Mouse (Mus musculus) intestine, embryonic 14.5 days (tissue): ENCODE measurements at regions not wholly inside any gene's neighbourhood (a gene's known extent, or its start where the extent isn't known, plus 50 kb on each side); places are given as distances from the start of the nearest gene placed in this dataset.

ENCODE experiments used
- ATAC-seq: fragments of 200-750 bp; cut with Nextera tagmentation; replicated peaks from 2 replicates; pipeline ENCODE4 v1.8.0; 2017; ENCODE audit warnings: low read depth, moderate number of reproducible peaks, moderate TSS enrichment, moderate library complexity; ENCODE audit not compliant: low FRiP score, low TSS enrichment
- DNase-seq: peaks from one replicate; pipeline ENCODE4 v3.0.0-alpha.2; 2018; ENCODE audit warnings: low spot score
- H3K27ac ChIP-seq: fragments of 300-500 bp; sonication (generic); 2 replicates; pipeline ENCODE4 v1.5.1; 2014; ENCODE audit warnings: low read depth, mild to moderate bottlenecking, control low read depth
- H3K27me3 ChIP-seq: fragments of 300-500 bp; sonication (generic); replicated peaks from 2 replicates; pipeline ENCODE4 v1.6.1; 2014; ENCODE audit warnings: low read length, control low read depth; ENCODE audit not compliant: control insufficient read depth, insufficient read depth
- H3K36me3 ChIP-seq: fragments of 300-500 bp; sonication (generic); 2 replicates; pipeline ENCODE4 v1.6.1; 2014; ENCODE audit warnings: low read length, control low read depth; ENCODE audit not compliant: control insufficient read depth, insufficient read depth
- H3K4me1 ChIP-seq: fragments of 300-500 bp; sonication (generic); replicated peaks from 2 replicates; pipeline ENCODE4 v1.6.1; 2014; ENCODE audit warnings: low read length, control low read depth, mixed read lengths; ENCODE audit not compliant: control insufficient read depth, insufficient read depth
- H3K4me2 ChIP-seq: fragments of 300-500 bp; sonication (generic); 2 replicates; pipeline ENCODE4 v1.6.1; 2014; ENCODE audit warnings: low read length
- H3K4me3 ChIP-seq: fragments of 300-500 bp; sonication (generic); 2 replicates; pipeline ENCODE4 v1.5.1; 2014; ENCODE audit warnings: low read depth, low read length, control low read depth, mixed read lengths
- H3K9ac ChIP-seq: fragments of 300-500 bp; sonication (generic); 2 replicates; pipeline ENCODE4 v1.6.1; 2014; ENCODE audit warnings: mild to moderate bottlenecking, low read length
- H3K9me3 ChIP-seq: fragments of 300-500 bp; sonication (generic); 2 replicates; pipeline ENCODE4 v1.6.1; 2016; ENCODE audit warnings: low read length, control low read depth; ENCODE audit not compliant: control insufficient read depth
- WGBS: fragments of 180-500 bp; shearing (Covaris S2); extraction: QIAGEN DNeasy Blood & Tissue Kit; methylation state at CpG from one replicate; pipeline ENCODE4 v1.1.7; 2014; 5-methylcytosine and 5-hydroxymethylcytosine counted together

DNA sequence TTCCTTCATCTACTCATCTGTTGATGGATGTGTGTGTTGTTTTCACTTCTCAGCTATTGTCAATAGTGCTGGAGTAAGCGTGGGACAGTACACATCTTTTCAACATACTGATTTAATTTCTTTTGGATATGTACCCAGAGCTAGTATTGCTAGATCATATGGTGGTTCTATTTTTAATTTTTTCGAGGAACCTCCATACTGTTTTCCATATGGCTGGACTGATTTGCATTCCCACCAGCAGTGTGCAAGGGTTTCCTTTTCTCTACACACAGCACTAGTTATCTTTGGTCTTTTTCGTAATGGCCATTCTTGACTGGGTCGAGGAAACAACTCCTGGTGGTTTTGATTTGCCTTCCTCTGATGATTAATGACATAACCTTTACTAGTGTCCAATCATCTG, 943.0 kb downstream of the Gsdmc2 start:
- ATAC-seq (no peak), DNase-seq (no peak)
- Histone ChIP-seq H3K36me3 (no peaks in the 10 kb centered on the region), H3K4me2 (no peak overlapping the region), H3K4me1 (peaks cover 12% of the 10 kb centered on the region), H3K4me3 (no peak overlapping the region), H3K27me3 (no peaks in the 10 kb centered on the region), H3K27ac (no peak overlapping the region), H3K9me3 (no peaks in the 10 kb centered on the region), H3K9ac (no peak overlapping the region)
- WGBS: 81% methylated on average over 4 of the region's 4 CpGs

DNA sequence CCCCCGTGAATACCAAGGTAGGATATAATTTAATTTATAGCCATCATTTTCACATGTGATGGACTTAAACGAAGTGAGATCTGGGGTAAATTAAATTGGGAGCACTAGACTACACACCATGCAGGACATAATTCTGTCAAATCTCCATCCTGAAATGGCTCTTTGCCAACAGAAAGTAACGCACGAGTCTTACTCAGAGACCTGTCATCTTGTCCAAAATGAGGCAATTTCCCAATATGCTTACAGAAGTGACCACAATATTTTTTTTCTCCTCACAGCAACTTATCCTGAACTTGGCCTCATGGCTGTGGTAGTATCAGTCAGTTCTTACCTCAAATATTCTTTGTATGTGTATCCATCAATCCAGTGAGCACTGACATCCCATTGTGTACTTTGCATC, 955.2 kb downstream of the Gsdmc2 start:
- Histone ChIP-seq H3K4me3 (no peak overlapping the region), H3K27me3 (no peaks in the 10 kb centered on the region), H3K4me2 (no peak overlapping the region), H3K9ac (no peak overlapping the region), H3K36me3 (no peaks in the 10 kb centered on the region), H3K4me1 (no peaks in the 10 kb centered on the region), H3K27ac (no peak overlapping the region), H3K9me3 (no peaks in the 10 kb centered on the region)
- ATAC-seq (no peak), DNase-seq (no peak)
- WGBS: 79% methylated on average over 4 of the region's 4 CpGs

DNA sequence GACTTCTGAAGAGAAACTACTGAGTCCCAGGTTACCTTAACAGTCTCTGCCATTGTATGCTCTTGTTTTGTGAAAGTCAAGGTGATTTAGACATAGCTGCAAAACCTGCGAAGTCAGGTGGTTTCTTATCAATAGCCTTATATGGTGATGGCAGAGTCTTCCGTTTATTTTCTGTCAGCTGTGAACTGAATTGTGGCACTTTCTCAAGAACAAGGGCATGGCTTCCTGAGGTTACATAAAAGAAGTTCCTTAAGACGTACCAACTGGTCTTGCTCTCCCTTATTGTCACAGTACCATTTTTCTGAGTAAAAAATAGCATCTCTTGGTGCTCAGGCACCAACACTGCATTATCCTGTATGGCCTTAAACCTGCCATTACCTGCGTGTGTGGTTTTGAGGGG, 959.6 kb downstream of the Gsdmc2 start:
- H3K4me1 ChIP-seq: no peaks in the 10 kb centered on the region
- H3K27me3 ChIP-seq: no peaks in the 10 kb centered on the region
- DNase-seq (no peak), ATAC-seq (no peak)
- H3K9ac ChIP-seq: no peak overlapping the region
- H3K36me3 ChIP-seq: no peaks in the 10 kb centered on the region
- no peak overlapping the region for H3K4me3 ChIP-seq
- 68% methylated on average over 4 of the region's 4 CpGs for WGBS
- H3K4me2 ChIP-seq: no peak overlapping the region
- no peak overlapping the region for H3K27ac ChIP-seq
- no peaks in the 10 kb centered on the region for H3K9me3 ChIP-seq

DNA sequence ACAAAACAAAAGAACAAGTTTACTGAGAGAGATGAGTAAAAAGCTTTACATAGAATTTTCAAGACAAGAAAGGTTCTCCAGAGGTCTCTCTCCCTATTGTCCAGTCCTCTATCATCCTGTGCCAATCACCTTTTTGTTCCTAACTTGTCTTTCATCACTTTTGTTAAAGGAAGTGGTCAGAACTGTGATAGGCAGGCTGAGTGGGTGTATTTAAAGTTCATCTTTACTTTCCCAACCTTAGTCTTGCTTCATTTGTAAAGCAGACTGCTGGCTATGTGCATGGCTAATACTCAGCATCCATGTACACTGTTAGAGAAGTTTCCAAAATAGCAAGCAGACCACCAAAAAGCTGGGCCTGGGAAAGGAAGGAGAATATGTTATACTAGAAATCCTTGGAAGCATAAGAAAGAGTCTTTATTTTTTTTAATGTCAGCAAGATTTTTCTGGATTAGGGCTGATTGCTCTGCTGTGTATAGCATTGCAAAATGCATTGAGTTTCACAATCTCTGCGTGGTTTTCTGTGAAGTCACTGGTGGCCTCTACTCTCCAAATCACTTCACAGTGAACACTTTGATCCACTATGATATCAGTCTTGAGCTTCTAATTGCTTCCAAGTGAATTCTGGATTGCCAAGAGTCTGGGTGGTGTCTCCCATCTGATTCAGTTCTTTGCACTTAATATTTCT, 973.8 kb downstream of the Gsdmc2 start:
- Histone ChIP-seq H3K4me1 (no peaks in the 10 kb centered on the region), H3K4me2 (no peak overlapping the region), H3K27ac (no peak overlapping the region), H3K9ac (no peak overlapping the region), H3K27me3 (no peaks in the 10 kb centered on the region), H3K36me3 (no peaks in the 10 kb centered on the region), H3K4me3 (no peak overlapping the region), H3K9me3 (no peaks in the 10 kb centered on the region)
- DNase-seq: no peak
- no peak for ATAC-seq
- 91% methylated on average over 1 of the region's 1 CpGs for WGBS

DNA sequence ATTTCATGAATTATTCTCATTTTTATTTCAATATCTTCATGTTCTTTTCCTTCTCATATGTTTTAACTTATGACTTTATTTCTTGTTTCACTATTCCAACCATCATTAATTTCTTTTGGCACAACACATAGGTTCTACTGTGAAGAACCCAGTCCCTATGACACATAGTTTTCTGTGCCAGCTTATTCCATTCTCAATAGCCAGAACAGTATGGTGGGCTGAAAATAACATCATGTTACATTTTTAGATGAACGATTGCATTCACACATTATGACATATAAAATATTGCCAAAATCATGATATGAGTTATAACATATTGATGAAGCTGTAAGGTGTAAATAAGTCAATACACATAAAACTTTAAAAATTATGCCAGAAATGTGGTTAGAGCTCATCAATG, 982.4 kb downstream of the Gsdmc2 start:
- Histone ChIP-seq H3K9ac (no peak overlapping the region), H3K4me1 (no peaks in the 10 kb centered on the region), H3K27me3 (no peaks in the 10 kb centered on the region), H3K9me3 (no peaks in the 10 kb centered on the region), H3K4me2 (no peak overlapping the region), H3K36me3 (no peaks in the 10 kb centered on the region), H3K4me3 (no peak overlapping the region), H3K27ac (no peak overlapping the region)
- DNase-seq: no peak
- ATAC-seq: no peak
- WGBS: 86% methylated on average over 1 of the region's 1 CpGs

DNA sequence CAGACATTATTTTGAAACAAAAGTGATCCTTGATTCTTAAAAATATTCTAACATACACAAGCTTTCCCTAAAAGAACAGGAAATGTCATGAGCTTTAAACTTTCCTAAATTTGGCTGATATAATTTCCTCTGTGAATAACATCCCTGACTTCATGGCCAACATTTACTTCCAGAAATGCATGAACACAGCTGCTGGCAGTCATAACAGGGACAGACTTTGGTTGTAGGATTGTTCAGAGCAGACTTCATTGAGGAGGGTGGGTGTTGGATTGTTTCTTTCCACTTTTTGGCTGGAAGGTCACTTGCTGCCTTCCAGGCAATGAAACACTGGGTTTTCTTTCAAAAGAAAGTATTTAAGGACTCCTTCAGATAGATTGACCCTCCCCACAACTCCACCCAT, 983.6 kb downstream of the Gsdmc2 start:
- Histone ChIP-seq H3K27me3 (no peaks in the 10 kb centered on the region), H3K9ac (no peak overlapping the region), H3K4me3 (no peak overlapping the region), H3K27ac (no peak overlapping the region), H3K36me3 (no peaks in the 10 kb centered on the region), H3K4me1 (no peaks in the 10 kb centered on the region), H3K4me2 (no peak overlapping the region), H3K9me3 (no peaks in the 10 kb centered on the region)
- DNase-seq (no peak), ATAC-seq (no peak)

DNA sequence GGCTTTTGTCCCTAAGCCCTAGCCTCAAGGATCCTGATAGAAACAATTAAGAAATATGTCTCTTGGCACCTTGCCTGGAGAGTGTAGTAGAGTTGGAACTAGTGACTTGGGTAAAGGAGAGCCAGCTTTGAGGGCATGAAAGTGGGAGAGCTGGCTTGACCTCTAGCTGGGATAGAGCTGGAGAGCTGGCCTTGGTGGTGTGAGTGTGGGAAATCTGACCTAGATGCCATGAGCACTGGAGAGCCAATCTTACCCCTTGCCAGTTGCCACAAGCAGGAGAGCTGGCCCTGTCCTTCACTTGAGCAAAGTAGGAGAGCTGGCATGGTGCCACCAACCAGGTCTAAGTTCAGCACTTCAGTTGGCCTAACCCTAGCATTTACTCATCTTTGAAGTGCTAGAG, 995.7 kb downstream of the Gsdmc2 start:
- H3K4me2 ChIP-seq: no peak overlapping the region
- H3K4me3 ChIP-seq: no peak overlapping the region
- no peaks in the 10 kb centered on the region for H3K4me1 ChIP-seq
- ATAC-seq (no peak), DNase-seq (no peak)
- H3K9me3 ChIP-seq: no peaks in the 10 kb centered on the region
- no peaks in the 10 kb centered on the region for H3K27me3 ChIP-seq
- H3K9ac ChIP-seq: no peak overlapping the region
- H3K27ac ChIP-seq: no peak overlapping the region
- no peaks in the 10 kb centered on the region for H3K36me3 ChIP-seq

DNA sequence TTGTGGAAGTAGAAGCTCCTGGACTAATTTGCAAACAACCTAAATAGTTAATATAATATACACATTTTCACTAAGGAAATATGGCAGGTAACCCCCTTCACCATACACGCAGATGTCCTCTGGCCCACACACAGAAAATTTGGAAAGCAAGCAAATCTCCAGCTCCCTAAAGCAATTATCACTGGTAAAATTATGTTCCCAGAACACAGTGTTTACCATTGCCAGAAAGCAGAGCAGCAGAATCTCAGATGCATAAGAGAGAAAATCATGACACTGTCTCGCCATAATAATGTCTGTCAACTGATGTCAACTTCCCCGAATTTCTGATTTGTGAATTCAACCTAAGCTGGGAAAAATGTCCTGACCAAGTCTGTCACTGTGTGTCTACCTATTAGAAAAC, 999.1 kb downstream of the Gsdmc2 start:
- ATAC-seq: no peak
- no peaks in the 10 kb centered on the region for H3K36me3 ChIP-seq

DNA sequence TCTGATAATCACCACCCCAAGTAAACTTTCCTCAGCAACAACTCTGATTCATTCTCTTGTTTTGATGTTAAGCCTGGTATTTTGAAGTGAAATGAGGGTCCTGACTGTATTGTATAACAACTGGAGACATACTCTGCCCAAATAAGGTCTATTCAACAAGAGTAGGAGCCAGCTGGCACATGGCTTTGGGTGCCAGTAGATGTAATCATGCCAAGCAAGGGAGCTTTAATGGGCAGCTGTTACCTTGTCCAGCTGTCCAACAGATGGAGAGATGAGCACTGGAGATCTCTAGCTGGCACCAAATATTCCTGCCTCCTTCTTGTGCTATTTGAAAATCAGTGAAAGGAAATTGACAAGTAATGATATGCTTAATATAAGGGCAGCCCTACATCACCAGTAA, 1019.4 kb downstream of the Gsdmc2 start:
- Histone ChIP-seq H3K36me3 (no peaks in the 10 kb centered on the region), H3K4me3 (no peak overlapping the region), H3K4me2 (no peak overlapping the region), H3K4me1 (no peaks in the 10 kb centered on the region), H3K27me3 (no peaks in the 10 kb centered on the region), H3K27ac (no peak overlapping the region), H3K9ac (no peak overlapping the region), H3K9me3 (no peaks in the 10 kb centered on the region)
- ATAC-seq (no peak), DNase-seq (no peak)

More for the DNA sequence above, 999.1 kb downstream of the Gsdmc2 start:
- H3K4me3 ChIP-seq: no peak overlapping the region
- H3K4me2 ChIP-seq: no peak overlapping the region
- 65% methylated on average over 3 of the region's 3 CpGs for WGBS
- H3K27me3 ChIP-seq: no peaks in the 10 kb centered on the region
- DNase-seq: no peak
- no peaks in the 10 kb centered on the region for H3K9me3 ChIP-seq
- no peak overlapping the region for H3K9ac ChIP-seq
- H3K27ac ChIP-seq: no peak overlapping the region
- no peaks in the 10 kb centered on the region for H3K4me1 ChIP-seq
